Mouse (Mus musculus): ENCODE measurements around the gene Crtc1. TPM values are rescaled to one million over a fixed set of nuclear protein-coding genes. Genes with fewer than 3 reads are reported as not detected.
A peak's percentile ranks its signal among the peaks of the same experiment; 100 is the strongest.

Gene Crtc1
- polyA plus RNA-seq, 1 experiment from 2014 or later: 56.3 TPM

DNA sequence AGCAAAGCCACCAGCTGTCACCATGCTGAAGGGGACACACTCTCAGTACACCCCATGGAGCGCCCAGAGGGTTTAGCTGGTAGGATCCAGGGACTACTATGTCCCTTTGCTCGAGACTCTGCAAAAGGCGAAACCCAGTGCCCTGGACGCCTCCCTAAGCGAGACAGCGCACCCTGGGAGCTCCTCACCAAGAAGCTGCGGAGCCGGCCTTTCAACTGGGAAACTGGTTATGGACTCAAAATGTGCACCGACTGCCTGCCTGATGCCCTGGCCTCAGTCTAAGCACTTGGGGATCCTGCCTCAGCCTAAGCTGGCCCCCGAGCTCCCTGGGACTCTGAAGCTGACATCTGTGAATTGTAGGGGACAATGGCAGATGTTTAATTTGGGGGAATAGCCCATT, 30.4 kb downstream of the Crtc1 start:
- H3K27ac ChIP-seq (ENCODE audit: low read length): peak overlapping the region; percentile 52
- peaks cover 4% of the 10 kb centered on the region; the same call in 1 of the 2 replicates for H3K36me3 ChIP-seq (ENCODE audit: control insufficient read depth, insufficient read depth, low read length)
- peak overlapping the region; percentile 48 for H3K9ac ChIP-seq (ENCODE audit: low read depth, low read length)
- H3K4me1 ChIP-seq (ENCODE audit: control insufficient read depth, insufficient read depth, low read length): peaks cover 17% of the 10 kb centered on the region
- no peak overlapping the region for H3K4me3 ChIP-seq (ENCODE audit: low read depth, low read length)
- no peaks in the 10 kb centered on the region for H3K9me3 ChIP-seq (replicated peaks; ENCODE audit: control insufficient read depth, low read length, poor library complexity, severe bottlenecking)
- H3K27me3 ChIP-seq (ENCODE audit: control insufficient read depth, insufficient read depth, low read depth, low read length): no peaks in the 10 kb centered on the region
- ATAC-seq: no peak
- no peak overlapping the region for H3K4me2 ChIP-seq (ENCODE audit: low read length)
- WGBS: 75% methylated on average over 10 of the region's 10 CpGs

DNA sequence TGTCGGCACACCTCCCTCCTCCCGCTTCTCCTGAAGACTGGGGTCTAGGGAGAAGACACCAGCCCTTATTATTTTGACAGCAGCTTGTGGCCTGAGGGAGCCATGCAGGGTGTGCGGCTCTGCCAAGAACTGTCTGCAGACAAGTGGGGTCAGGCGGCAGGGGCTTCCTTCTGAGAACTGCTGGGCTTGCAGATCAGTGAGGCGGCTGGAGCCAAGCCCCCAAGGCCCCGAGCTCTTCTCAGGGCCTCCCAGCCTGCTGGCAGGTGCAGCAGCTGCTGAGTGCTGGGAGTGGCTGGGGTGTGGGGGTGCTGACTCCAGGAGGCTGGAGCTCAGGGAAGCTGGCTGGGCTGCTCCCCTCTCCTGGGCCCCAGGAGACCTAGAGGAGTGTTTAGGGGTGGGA, 31.1 kb downstream of the Crtc1 start:
- 30% methylated on average over 6 of the region's 6 CpGs for WGBS
- peaks cover 4% of the 10 kb centered on the region; the same call in 1 of the 2 replicates for H3K36me3 ChIP-seq (ENCODE audit: control insufficient read depth, insufficient read depth, low read length)
- peak overlapping the region; percentile 48 for H3K9ac ChIP-seq (ENCODE audit: low read depth, low read length)
- no peaks in the 10 kb centered on the region for H3K9me3 ChIP-seq (replicated peaks; ENCODE audit: control insufficient read depth, low read length, poor library complexity, severe bottlenecking)
- no peaks in the 10 kb centered on the region for H3K27me3 ChIP-seq (ENCODE audit: control insufficient read depth, insufficient read depth, low read depth, low read length)
- peak; percentile 37 for ATAC-seq
- peak overlapping the region; percentile 50; the same call in 1 of the 2 replicates for H3K27ac ChIP-seq (ENCODE audit: low read length)
- peaks cover 17% of the 10 kb centered on the region for H3K4me1 ChIP-seq (ENCODE audit: control insufficient read depth, insufficient read depth, low read length)
- H3K4me3 ChIP-seq (ENCODE audit: low read depth, low read length): no peak overlapping the region
- no peak overlapping the region for H3K4me2 ChIP-seq (ENCODE audit: low read length)

- Histone ChIP-seq H3K9ac (ENCODE audit: low read depth, low read length) (no peak overlapping the region), H3K9me3 (replicated peaks; ENCODE audit: control insufficient read depth, low read length, poor library complexity, severe bottlenecking) (no peaks in the 10 kb centered on the region), H3K27me3 (ENCODE audit: control insufficient read depth, insufficient read depth, low read depth, low read length) (no peaks in the 10 kb centered on the region), H3K36me3 (ENCODE audit: control insufficient read depth, insufficient read depth, low read length) (peaks cover 9% of the 10 kb centered on the region), H3K27ac (ENCODE audit: low read length) (no peak overlapping the region), H3K4me3 (ENCODE audit: low read depth, low read length) (no peak overlapping the region), H3K4me1 (ENCODE audit: control insufficient read depth, insufficient read depth, low read length) (peaks cover 17% of the 10 kb centered on the region), H3K4me2 (ENCODE audit: low read length) (no peak overlapping the region)
- WGBS: 83% methylated on average over 11 of the region's 11 CpGs
- no peak for ATAC-seq
Observed at GRCm38 (mm10) chr8:70406427-70407069, 32.8 kb downstream of the Crtc1 start.

DNA sequence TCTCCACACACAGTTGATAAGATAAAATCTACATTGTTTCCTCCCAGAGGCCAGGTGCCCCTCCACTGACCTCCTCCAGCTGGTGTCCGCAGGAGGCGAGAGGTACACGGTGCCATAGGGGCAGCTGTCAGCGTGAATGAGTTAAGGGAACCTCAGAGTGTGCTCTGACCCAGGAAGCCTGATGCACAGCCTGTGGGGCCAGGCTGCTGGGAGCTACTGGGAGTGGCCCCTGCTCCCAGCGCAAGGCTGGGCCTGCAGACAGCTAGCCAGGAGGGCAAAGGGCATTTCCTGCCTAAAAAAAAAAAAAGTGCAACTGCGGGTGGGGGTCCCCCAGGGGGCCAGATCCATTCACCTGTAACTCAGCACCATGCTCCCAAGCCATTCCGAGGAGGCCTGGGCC, 34.2 kb downstream of the Crtc1 start:
- WGBS: 70% methylated on average over 7 of the region's 7 CpGs
- Histone ChIP-seq H3K27me3 (ENCODE audit: control insufficient read depth, insufficient read depth, low read depth, low read length) (no peaks in the 10 kb centered on the region), H3K27ac (ENCODE audit: low read length) (no peak overlapping the region), H3K9ac (ENCODE audit: low read depth, low read length) (no peak overlapping the region), H3K36me3 (ENCODE audit: control insufficient read depth, insufficient read depth, low read length) (peaks cover 9% of the 10 kb centered on the region), H3K4me2 (ENCODE audit: low read length) (no peak overlapping the region), H3K9me3 (replicated peaks; ENCODE audit: control insufficient read depth, low read length, poor library complexity, severe bottlenecking) (no peaks in the 10 kb centered on the region), H3K4me1 (ENCODE audit: control insufficient read depth, insufficient read depth, low read length) (peaks cover 17% of the 10 kb centered on the region), H3K4me3 (ENCODE audit: low read depth, low read length) (no peak overlapping the region)
- ATAC-seq: no peak

- ATAC-seq: no peak
- WGBS: 98% methylated on average over 3 of the region's 3 CpGs
- Histone ChIP-seq H3K9me3 (replicated peaks; ENCODE audit: control insufficient read depth, low read length, poor library complexity, severe bottlenecking) (no peaks in the 10 kb centered on the region), H3K27me3 (ENCODE audit: control insufficient read depth, insufficient read depth, low read depth, low read length) (no peaks in the 10 kb centered on the region), H3K4me1 (ENCODE audit: control insufficient read depth, insufficient read depth, low read length) (peaks cover 13% of the 10 kb centered on the region), H3K4me3 (ENCODE audit: low read depth, low read length) (no peak overlapping the region), H3K36me3 (ENCODE audit: control insufficient read depth, insufficient read depth, low read length) (peaks cover 12% of the 10 kb centered on the region), H3K27ac (ENCODE audit: low read length) (no peak overlapping the region), H3K9ac (ENCODE audit: low read depth, low read length) (no peak overlapping the region), H3K4me2 (ENCODE audit: low read length) (no peak overlapping the region)
Observed at GRCm38 (mm10) chr8:70404212-70404611, 35.2 kb downstream of the Crtc1 start.

GRCm38 (mm10) chr8:70397611-70398563, 41.5 kb downstream of the Crtc1 start:
- no peak overlapping the region for H3K27ac ChIP-seq (ENCODE audit: low read length)
- no peak overlapping the region for H3K4me2 ChIP-seq (ENCODE audit: low read length)
- no peaks in the 10 kb centered on the region for H3K4me1 ChIP-seq (ENCODE audit: control insufficient read depth, insufficient read depth, low read length)
- ATAC-seq: no peak
- 88% methylated on average over 16 of the region's 16 CpGs for WGBS
- no peak overlapping the region for H3K4me3 ChIP-seq (ENCODE audit: low read depth, low read length)
- no peaks in the 10 kb centered on the region for H3K27me3 ChIP-seq (ENCODE audit: control insufficient read depth, insufficient read depth, low read depth, low read length)
- H3K9me3 ChIP-seq (replicated peaks; ENCODE audit: control insufficient read depth, low read length, poor library complexity, severe bottlenecking): no peaks in the 10 kb centered on the region
- no peak overlapping the region for H3K9ac ChIP-seq (ENCODE audit: low read depth, low read length)
- peaks cover 16% of the 10 kb centered on the region for H3K36me3 ChIP-seq (ENCODE audit: control insufficient read depth, insufficient read depth, low read length)

DNA sequence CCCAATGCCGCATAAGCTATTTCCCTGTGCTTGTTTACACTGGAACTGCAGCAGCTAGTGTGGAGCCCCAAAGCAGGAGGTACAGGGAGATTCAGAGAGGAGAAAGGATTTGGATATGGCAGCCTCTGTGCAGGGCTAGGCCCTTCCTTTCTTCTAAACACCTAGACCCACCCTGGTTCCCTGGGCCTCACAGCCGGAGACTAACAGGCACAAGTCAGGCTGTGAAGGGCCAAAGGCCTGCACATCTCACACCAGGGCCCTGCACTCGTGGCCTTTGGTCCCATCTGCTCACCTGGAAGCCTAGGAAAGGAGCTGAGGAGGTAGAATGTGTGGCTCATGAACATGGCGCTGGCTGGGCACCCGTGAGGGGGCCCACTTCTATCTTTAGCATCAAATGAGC, 43.2 kb downstream of the Crtc1 start:
- no peaks in the 10 kb centered on the region for H3K9me3 ChIP-seq (replicated peaks; ENCODE audit: control insufficient read depth, low read length, poor library complexity, severe bottlenecking)
- WGBS: 78% methylated on average over 5 of the region's 5 CpGs
- H3K27me3 ChIP-seq (ENCODE audit: control insufficient read depth, insufficient read depth, low read depth, low read length): no peaks in the 10 kb centered on the region
- H3K4me2 ChIP-seq (ENCODE audit: low read length): no peak overlapping the region
- H3K36me3 ChIP-seq (ENCODE audit: control insufficient read depth, insufficient read depth, low read length): peaks cover 15% of the 10 kb centered on the region; the same call in 1 of the 2 replicates
- no peak overlapping the region for H3K9ac ChIP-seq (ENCODE audit: low read depth, low read length)
- no peak overlapping the region for H3K27ac ChIP-seq (ENCODE audit: low read length)
- ATAC-seq: no peak
- H3K4me3 ChIP-seq (ENCODE audit: low read depth, low read length): no peak overlapping the region
- no peaks in the 10 kb centered on the region for H3K4me1 ChIP-seq (ENCODE audit: control insufficient read depth, insufficient read depth, low read length)

GRCm38 (mm10) chr8:70395649-70396048, 43.7 kb downstream of the Crtc1 start:
- Histone ChIP-seq H3K9ac (ENCODE audit: low read depth, low read length) (no peak overlapping the region), H3K4me1 (ENCODE audit: control insufficient read depth, insufficient read depth, low read length) (no peaks in the 10 kb centered on the region), H3K9me3 (replicated peaks; ENCODE audit: control insufficient read depth, low read length, poor library complexity, severe bottlenecking) (no peaks in the 10 kb centered on the region), H3K4me3 (ENCODE audit: low read depth, low read length) (no peak overlapping the region), H3K36me3 (ENCODE audit: control insufficient read depth, insufficient read depth, low read length) (peaks cover 16% of the 10 kb centered on the region; the same call in 1 of the 2 replicates), H3K27me3 (ENCODE audit: control insufficient read depth, insufficient read depth, low read depth, low read length) (no peaks in the 10 kb centered on the region), H3K4me2 (ENCODE audit: low read length) (no peak overlapping the region), H3K27ac (ENCODE audit: low read length) (no peak overlapping the region)
- ATAC-seq: no peak
- WGBS: 76% methylated on average over 5 of the region's 5 CpGs
